Mouse (Mus musculus) B cell, adult 2 months (primary cell): ENCODE measurements at regions not wholly inside any gene's neighbourhood (a gene's known extent, or its start where the extent isn't known, plus 50 kb on each side); places are given as distances from the start of the nearest gene placed in this dataset.
"Not testable (repeated sequence)": the region's sequence is repeated elsewhere in the genome, so short reads cannot be mapped to it uniquely, and the experiment has no call there.

Source experiments
- DNase-seq, 2 experiments: peaks; one replicate each; pipeline ENCODE4 v3.0.0; 2022

DNA sequence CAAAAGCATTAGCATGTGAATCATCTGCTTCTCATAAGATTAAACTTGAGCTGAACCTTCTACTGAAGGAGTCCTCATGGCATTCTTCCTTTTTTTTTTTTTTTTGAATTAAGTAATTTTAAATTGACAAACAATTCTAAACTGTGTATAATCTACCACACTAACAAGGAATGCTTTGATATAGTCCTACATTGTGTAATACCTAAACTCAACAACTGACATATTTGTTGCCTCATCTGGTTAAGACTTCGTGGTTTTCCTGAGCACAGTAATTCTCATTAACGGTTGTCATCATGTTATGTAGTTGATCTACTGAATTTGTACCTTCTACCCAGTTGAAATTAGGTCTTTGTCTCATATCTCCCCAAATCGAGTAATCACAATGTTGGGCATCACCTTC is 83.9 kb upstream of the Hcrtr2 start:
- DNase-seq = no peak

DNA sequence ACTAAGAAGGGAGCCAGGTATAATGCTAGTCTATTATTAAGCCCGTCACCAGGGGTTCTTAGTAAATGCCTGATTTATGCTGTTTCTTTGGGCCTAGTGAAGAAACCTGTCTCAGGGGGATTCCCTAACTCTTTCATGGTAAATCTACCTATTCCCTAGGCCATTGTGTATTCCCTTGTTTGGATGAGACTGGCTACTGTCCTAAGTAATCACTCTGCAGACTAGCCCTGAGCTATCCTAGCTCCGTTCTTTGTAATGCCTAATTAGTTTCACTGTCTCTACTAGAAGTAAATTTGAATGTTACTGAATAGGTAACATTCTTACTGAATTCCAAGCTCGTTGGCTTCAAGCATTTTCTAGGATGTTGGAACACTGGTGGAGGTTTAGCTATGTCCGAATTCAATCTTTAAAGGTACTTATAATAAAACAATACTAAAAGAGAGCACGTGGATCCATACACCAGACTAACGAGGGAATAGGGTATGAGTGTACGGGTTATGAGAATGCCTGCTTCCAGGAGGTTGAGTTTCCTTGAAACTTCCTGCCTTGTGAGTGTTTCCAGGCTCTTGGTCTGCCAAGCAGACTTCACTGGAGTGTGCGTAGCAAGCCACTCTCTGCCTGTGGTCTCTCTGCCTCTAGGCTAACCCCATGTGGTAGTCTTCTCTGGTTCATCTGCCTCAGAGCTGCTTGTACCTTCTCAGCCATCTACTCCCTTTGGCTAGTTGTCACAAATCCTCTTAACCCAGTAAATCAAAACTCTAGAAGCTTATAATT is 78.4 kb upstream of the Hcrtr2 start:
- DNase-seq = not testable (repeated sequence)

GRCm38 (mm10) chr9:76400900-76401299 is 77.2 kb upstream of the Hcrtr2 start:
- no peak for DNase-seq

- DNase-seq = no peak
Measured at GRCm38 (mm10) chr9:76393763-76394162, 70.1 kb upstream of the Hcrtr2 start.

- DNase-seq = peak; percentile 46 to 48
Measured at GRCm38 (mm10) chr9:76390839-76391238, 67.2 kb upstream of the Hcrtr2 start.
